Comparison of ENCODE assay signal across 17 mouse cellular contexts in genomic region chr14:104029668-104030530, GRCm38 (mm10).
DNase-seq lines count a peak whose midpoint lies in the region; ATAC-seq and TF ChIP-seq lines count a peak whose summit lies in the region.
"Had no signal": no experiment of that assay in that cellular context is flagged by ENCODE, and none has a peak within 500 bp of the region (broad histone marks: within the 10 kb centered on the region; RNA-seq: fewer than 3 reads in every experiment).

No protein-coding gene starts in this region.

- no peak for ATAC-seq in hindbrain, embryonic 15.5 days (ENCODE audit: low FRiP score, low read depth)
- ATAC-seq in hindbrain, embryonic 11.5 days (ENCODE audit: low FRiP score), result no peak
- ATAC-seq in forebrain, embryonic 12.5 days (ENCODE audit: low FRiP score), result no peak
- ATAC-seq in limb, embryonic 14.5 days (ENCODE audit: low FRiP score, low read depth), result no peak
- ATAC-seq in midbrain, postnatal 0 days (ENCODE audit: low FRiP score), result no peak

- H3K4me1 ChIP-seq in hindbrain, embryonic 15.5 days (replicated peaks), result peaks cover 16% of the 10 kb centered on the region; the same call in 1 of the 2 replicates
- H3K4me1 ChIP-seq in hindbrain, embryonic 11.5 days (replicated peaks; ENCODE audit: control insufficient read depth, insufficient read depth, low read length), result no peaks in the 10 kb centered on the region; the same call in 1 of the 2 replicates
- peaks cover 17% of the 10 kb centered on the region for H3K4me1 ChIP-seq in forebrain, embryonic 12.5 days
- peaks cover 7% of the 10 kb centered on the region for H3K4me1 ChIP-seq in limb, embryonic 14.5 days (ENCODE audit: control insufficient read depth, insufficient read depth, low read length)
- H3K4me1 ChIP-seq in midbrain, postnatal 0 days (ENCODE audit: insufficient read depth, low read length), result no peaks in the 10 kb centered on the region; the same call in 1 of the 2 replicates

- no peak overlapping the region for H3K27ac ChIP-seq in hindbrain, embryonic 15.5 days (replicated peaks)
- no peak overlapping the region for H3K27ac ChIP-seq in hindbrain, embryonic 11.5 days (ENCODE audit: low read depth, low read length)
- H3K27ac ChIP-seq in forebrain, embryonic 12.5 days, result no peak overlapping the region
- no peak overlapping the region for H3K27ac ChIP-seq in limb, embryonic 14.5 days (replicated peaks; ENCODE audit: low read depth, low read length)
- H3K27ac ChIP-seq in midbrain, postnatal 0 days (ENCODE audit: low read depth, low read length), result no peak overlapping the region
- H3K27ac ChIP-seq: left cerebral cortex, adult 2 months; lung, embryonic 15.5 days had no signal

- TF ChIP-seq POLR2A in limb, embryonic 14.5 days (IDR thresholded peaks at IDR 0.05; ENCODE audit: borderline replicate concordance, extremely low read depth, insufficient read depth, insufficient read length), result no peak

- H3K4me2 ChIP-seq in hindbrain, embryonic 15.5 days, result peak overlapping the region; percentile 29; the same call in 1 of the 2 replicates
- no peak overlapping the region for H3K4me2 ChIP-seq in hindbrain, embryonic 11.5 days (replicated peaks; ENCODE audit: low read depth, low read length)
- peak overlapping the region; percentile 15; the same call in 1 of the 2 replicates for H3K4me2 ChIP-seq in forebrain, embryonic 12.5 days
- 0 out of 2 replicates have a peak overlapping the region, but pooled peaks have one; percentile 4 for H3K4me2 ChIP-seq in limb, embryonic 14.5 days (replicated peaks; ENCODE audit: low read depth, low read length, severe bottlenecking)
- peak overlapping the region; percentile 20; the same call in 1 of the 2 replicates for H3K4me2 ChIP-seq in midbrain, postnatal 0 days (ENCODE audit: low read depth, low read length, poor library complexity, severe bottlenecking)
- H3K4me2 ChIP-seq: heart, embryonic 11.5 days; lung, embryonic 15.5 days had no signal

- WGBS in hindbrain, embryonic 15.5 days, result 29% methylated on average over 20 of the region's 20 CpGs
- 42% methylated on average over 20 of the region's 20 CpGs for WGBS in hindbrain, embryonic 11.5 days
- 6% methylated on average over 20 of the region's 20 CpGs for WGBS in forebrain, embryonic 12.5 days
- WGBS in limb, embryonic 14.5 days, result 28% methylated on average over 20 of the region's 20 CpGs
- 17% methylated on average over 20 of the region's 20 CpGs for WGBS in midbrain, postnatal 0 days

- H3K9ac ChIP-seq in hindbrain, embryonic 15.5 days, result no peak overlapping the region
- no peak overlapping the region for H3K9ac ChIP-seq in hindbrain, embryonic 11.5 days (ENCODE audit: low read depth, low read length)
- no peak overlapping the region for H3K9ac ChIP-seq in forebrain, embryonic 12.5 days
- no peak overlapping the region for H3K9ac ChIP-seq in limb, embryonic 14.5 days (ENCODE audit: low read depth, low read length, severe bottlenecking)
- no peak overlapping the region for H3K9ac ChIP-seq in midbrain, postnatal 0 days (replicated peaks; ENCODE audit: low read length, poor library complexity, severe bottlenecking)
- H3K9ac ChIP-seq: lung, embryonic 15.5 days had no signal

- H3K27me3 ChIP-seq in hindbrain, embryonic 15.5 days, result peaks cover 5% of the 10 kb centered on the region; the same call in 1 of the 2 replicates
- no peaks in the 10 kb centered on the region for H3K27me3 ChIP-seq in hindbrain, embryonic 11.5 days (ENCODE audit: control insufficient read depth, insufficient read depth, low read length)
- H3K27me3 ChIP-seq in forebrain, embryonic 12.5 days, result peaks cover 25% of the 10 kb centered on the region
- no peaks in the 10 kb centered on the region for H3K27me3 ChIP-seq in limb, embryonic 14.5 days (ENCODE audit: control insufficient read depth, insufficient read depth, low read length)
- no peaks in the 10 kb centered on the region for H3K27me3 ChIP-seq in midbrain, postnatal 0 days (ENCODE audit: insufficient read depth, low read length)
- H3K27me3 ChIP-seq: lung, embryonic 15.5 days had no signal

- no peak overlapping the region for H3K4me3 ChIP-seq in hindbrain, embryonic 15.5 days
- H3K4me3 ChIP-seq in hindbrain, embryonic 11.5 days (ENCODE audit: low read depth, low read length), result no peak overlapping the region
- H3K4me3 ChIP-seq in forebrain, embryonic 12.5 days (replicated peaks), result no peak overlapping the region
- H3K4me3 ChIP-seq in limb, embryonic 14.5 days (replicated peaks; ENCODE audit: low read length), result no peak overlapping the region
- H3K4me3 ChIP-seq in midbrain, postnatal 0 days (ENCODE audit: low read depth, low read length), result no peak overlapping the region
- H3K4me3 ChIP-seq: left cerebral cortex, adult 2 months; lung, embryonic 15.5 days had no signal

- no peaks in the 10 kb centered on the region for H3K36me3 ChIP-seq in hindbrain, embryonic 15.5 days
- H3K36me3 ChIP-seq in hindbrain, embryonic 11.5 days (ENCODE audit: control insufficient read depth, insufficient read depth, low read length), result no peaks in the 10 kb centered on the region
- H3K36me3 ChIP-seq in forebrain, embryonic 12.5 days (replicated peaks), result no peaks in the 10 kb centered on the region
- H3K36me3 ChIP-seq in limb, embryonic 14.5 days (ENCODE audit: control insufficient read depth, insufficient read depth, low read length), result no peaks in the 10 kb centered on the region
- H3K36me3 ChIP-seq in midbrain, postnatal 0 days (ENCODE audit: insufficient read depth, low read length), result no peaks in the 10 kb centered on the region
- H3K36me3 ChIP-seq: G1E; lung, embryonic 15.5 days had no signal

- DNase-seq in hindbrain, embryonic 11.5 days (ENCODE audit: low spot score), result no peak
- DNase-seq in limb, embryonic 14.5 days (ENCODE audit: low spot score), result no peak
- DNase-seq in midbrain, postnatal 0 days (ENCODE audit: low spot score), result peak; percentile 42
- no peak for DNase-seq in spleen, postnatal 10 days (ENCODE audit: low spot score in 2 of 2)
- DNase-seq in adrenal gland, adult 2 months, result no peak
- no peak for DNase-seq in frontal cortex, postnatal 36 days (ENCODE audit: low spot score in 2 of 2)
- DNase-seq: adrenal gland, postnatal 36 days; cerebellum, adult 11 months; gastrocnemius, postnatal 10 days; kidney, adult 2 months; right cerebral cortex, adult 18-20 months had no signal

- TF ChIP-seq CTCF in midbrain, postnatal 0 days (IDR thresholded peaks at IDR 0.05), result no peak

- no peaks in the 10 kb centered on the region for H3K9me3 ChIP-seq in hindbrain, embryonic 15.5 days
- no peaks in the 10 kb centered on the region for H3K9me3 ChIP-seq in hindbrain, embryonic 11.5 days (ENCODE audit: control insufficient read depth, low read length)
- H3K9me3 ChIP-seq in forebrain, embryonic 12.5 days, result no peaks in the 10 kb centered on the region
- no peaks in the 10 kb centered on the region for H3K9me3 ChIP-seq in limb, embryonic 14.5 days (ENCODE audit: control insufficient read depth, low read length)
- no peaks in the 10 kb centered on the region for H3K9me3 ChIP-seq in midbrain, postnatal 0 days (ENCODE audit: low read length)
- H3K9me3 ChIP-seq: lung, embryonic 15.5 days had no signal
